In genomic region chr2:126166335-126166734, GRCm38 (mm10) we compare ENCODE assay signal across 39 mouse cellular contexts. TPM values are rescaled to one million over a fixed set of nuclear protein-coding genes. Genes with fewer than 3 reads are reported as not detected.
DNase-seq lines count a peak whose midpoint lies in the region; ATAC-seq and TF ChIP-seq lines count a peak whose summit lies in the region.
"Had no signal": no experiment of that assay in that cellular context is flagged by ENCODE, and none has a peak within 500 bp of the region (broad histone marks: within the 10 kb centered on the region; RNA-seq: fewer than 3 reads in every experiment).

No protein-coding gene starts in this region.

- H3K9ac ChIP-seq in liver, embryonic 15.5 days, result peak overlapping the region; percentile 46
- H3K9ac ChIP-seq: embryonic facial prominence, embryonic 13.5 days; forebrain, embryonic 13.5 days; hindbrain, embryonic 15.5 days; limb, embryonic 15.5 days; lung, embryonic 15.5 days; midbrain, embryonic 13.5 days had no signal

- H3K4me3 ChIP-seq in heart, embryonic 10.5 days, result no peak overlapping the region
- H3K4me3 ChIP-seq in liver, embryonic 15.5 days (replicated peaks), result peak overlapping the region; percentile 25
- no peak overlapping the region for H3K4me3 ChIP-seq in kidney, adult 2 months (ENCODE audit: insufficient read depth, low read depth, low read length)
- H3K4me3 ChIP-seq: embryonic facial prominence, embryonic 13.5 days; forebrain, embryonic 13.5 days; hindbrain, embryonic 10.5 days; hindbrain, embryonic 15.5 days; limb, embryonic 10.5 days; limb, embryonic 15.5 days; lung, embryonic 15.5 days; megakaryocyte, embryonic 14.5 days; midbrain, embryonic 13.5 days had no signal

- TF ChIP-seq CTCF in kidney, adult 2 months (conservative IDR thresholded peaks at IDR 0.05; ENCODE audit: insufficient read depth, insufficient read length, low read depth, low read length), result no peak

- no peak for ATAC-seq in liver, embryonic 15.5 days (ENCODE audit: insufficient read depth)
- ATAC-seq: forebrain, embryonic 13.5 days; inflammation-experienced regulatory T-cells, adult 6 months; midbrain, embryonic 13.5 days had no signal

- no peak for DNase-seq in heart, embryonic 10.5 days (ENCODE audit: low spot score)
- DNase-seq in heart, adult 18-20 months, result no peak
- peak; percentile 19 for DNase-seq in liver
- no peak for DNase-seq in embryo, embryonic 10 days (ENCODE audit: low spot score)
- no peak for DNase-seq in kidney, adult 2 months
- DNase-seq in thymus, postnatal 0 days (ENCODE audit: low spot score), result no peak
- DNase-seq in neural tube, embryonic 10.5 days (ENCODE audit: extremely low spot score, low spot score), result no peak
- DNase-seq: adrenal gland, adult 8-10 months; cerebellum, adult 11 months; cerebellum, adult 9-11 months; gastrocnemius, postnatal 14 days; heart, adult 11 months; heart, postnatal 14 days; kidney, adult 8-10 months; kidney, postnatal 10 days; layer of hippocampus, postnatal 36 days; lung, postnatal 36 days; right cerebral cortex, postnatal 14 days; thymus, adult 18-20 months; thymus, postnatal 36 days had no signal

- H3K9me3 ChIP-seq in heart, embryonic 10.5 days, result no peaks in the 10 kb centered on the region
- H3K9me3 ChIP-seq in liver, embryonic 15.5 days (replicated peaks), result no peaks in the 10 kb centered on the region
- H3K9me3 ChIP-seq: embryonic facial prominence, embryonic 13.5 days; forebrain, embryonic 13.5 days; hindbrain, embryonic 10.5 days; hindbrain, embryonic 15.5 days; limb, embryonic 10.5 days; limb, embryonic 15.5 days; lung, embryonic 15.5 days; midbrain, embryonic 13.5 days had no signal

- H3K27ac ChIP-seq in heart, embryonic 10.5 days, result 0 out of 2 replicates have a peak overlapping the region, but pooled peaks have one; percentile 12
- peak overlapping the region; percentile 97 for H3K27ac ChIP-seq in liver, embryonic 15.5 days (replicated peaks)
- no peak overlapping the region for H3K27ac ChIP-seq in kidney, adult 2 months (ENCODE audit: insufficient read depth, low read depth, low read length)
- H3K27ac ChIP-seq: embryonic facial prominence, embryonic 13.5 days; forebrain, embryonic 13.5 days; hindbrain, embryonic 10.5 days; hindbrain, embryonic 15.5 days; limb, embryonic 10.5 days; limb, embryonic 15.5 days; lung, embryonic 15.5 days; midbrain, embryonic 13.5 days had no signal

- peak overlapping the region; percentile 67 for H3K4me2 ChIP-seq in liver, embryonic 15.5 days
- H3K4me2 ChIP-seq: embryonic facial prominence, embryonic 13.5 days; forebrain, embryonic 13.5 days; hindbrain, embryonic 15.5 days; limb, embryonic 15.5 days; lung, embryonic 15.5 days; midbrain, embryonic 13.5 days had no signal

- H3K4me1 ChIP-seq in heart, embryonic 10.5 days, result peaks cover 3% of the 10 kb centered on the region; the same call in 1 of the 2 replicates
- H3K4me1 ChIP-seq in liver, embryonic 15.5 days (replicated peaks), result peaks cover 46% of the 10 kb centered on the region
- no peaks in the 10 kb centered on the region for H3K4me1 ChIP-seq in kidney, adult 2 months (ENCODE audit: control insufficient read depth, insufficient read depth, low read length)
- H3K4me1 ChIP-seq: embryonic facial prominence, embryonic 13.5 days; forebrain, embryonic 13.5 days; hindbrain, embryonic 10.5 days; hindbrain, embryonic 15.5 days; limb, embryonic 10.5 days; limb, embryonic 15.5 days; lung, embryonic 15.5 days; midbrain, embryonic 13.5 days had no signal

- peaks cover 16% of the 10 kb centered on the region for H3K36me3 ChIP-seq in heart, embryonic 10.5 days
- peaks cover 40% of the 10 kb centered on the region for H3K36me3 ChIP-seq in liver, embryonic 15.5 days (replicated peaks)
- no peaks in the 10 kb centered on the region; the same call in 1 of the 2 replicates for H3K36me3 ChIP-seq in kidney, adult 2 months (ENCODE audit: control insufficient read depth, insufficient read depth, low read length)

- no peak for TF ChIP-seq POLR2A in kidney, adult 2 months (IDR thresholded peaks at IDR 0.05; ENCODE audit: low read depth, low read length)

- H3K27me3 ChIP-seq in heart, embryonic 10.5 days (ENCODE audit: insufficient read depth, poor library complexity, severe bottlenecking), result no peaks in the 10 kb centered on the region
- no peaks in the 10 kb centered on the region for H3K27me3 ChIP-seq in liver, embryonic 15.5 days
- no peaks in the 10 kb centered on the region for H3K27me3 ChIP-seq in kidney, adult 2 months (replicated peaks; ENCODE audit: control insufficient read depth, insufficient read depth, low read length)
- H3K27me3 ChIP-seq: CH12.LX; embryonic facial prominence, embryonic 13.5 days; forebrain, embryonic 13.5 days; hindbrain, embryonic 15.5 days; limb, embryonic 15.5 days; lung, embryonic 15.5 days; megakaryocyte, embryonic 14.5 days; midbrain, embryonic 13.5 days had no signal

RNA-seq across cellular contexts. Expression of gene Dtwd1, which starts 14.4 kb away (rescaled TPM):
- 22.8 and 28.3 TPM in 2 replicates for polyA plus RNA-seq in heart, embryonic 10.5 days (2016; fragmentation: Nextera tagmentation; extraction: Ambion mirVana)
- 1 to 10 TPM; 5.4 to 6.6 TPM for total RNA-seq in heart, adult 18-20 months (2021)
- polyA plus RNA-seq in liver, embryonic 15.5 days (2015; fragmentation: Nextera tagmentation; extraction: Ambion mirVana), result 21.7 and 22.1 TPM in 2 replicates
- polyA plus RNA-seq in kidney, adult 2 months (2012; rRNA removed), result 3.6 and 4.9 TPM in 2 replicates
- 23.9 and 25.7 TPM in 2 replicates for polyA plus RNA-seq in thymus, postnatal 0 days (2015; fragmentation: Nextera tagmentation; extraction: Ambion mirVana)

RNA-seq across cellular contexts. Expression of gene Fam227b, which starts 14.5 kb away (rescaled TPM):
- not detected in 2 replicates for polyA plus RNA-seq in heart, embryonic 10.5 days (2016; fragmentation: Nextera tagmentation; extraction: Ambion mirVana)
- under 1 TPM in 1 of 2 experiments, not detected in 1; 0.17 TPM for total RNA-seq in heart, adult 18-20 months (2021)
- polyA plus RNA-seq in liver, embryonic 15.5 days (2015; fragmentation: Nextera tagmentation; extraction: Ambion mirVana), result not detected in 2 replicates
- polyA plus RNA-seq in kidney, adult 2 months (2012; rRNA removed), result not detected in 2 replicates
- not detected in 2 replicates for polyA plus RNA-seq in thymus, postnatal 0 days (2015; fragmentation: Nextera tagmentation; extraction: Ambion mirVana)
- total RNA-seq: adrenal gland, postnatal 4 days; CH12.LX; ES-E14; gastrocnemius, postnatal 14 days; heart, postnatal 14 days; layer of hippocampus, postnatal 36 days had no signal
- polyA plus RNA-seq: C2C12; embryonic facial prominence, embryonic 13.5 days; forebrain, embryonic 13.5 days; hindbrain, embryonic 10.5 days; hindbrain, embryonic 15.5 days; large intestine, adult 2 months; limb, embryonic 10.5 days; limb, embryonic 15.5 days; lung, embryonic 15.5 days; midbrain, embryonic 13.5 days; neural tube, embryonic 14.5 days; stomach, embryonic 16.5 days had no signal

RNA-seq across cellular contexts. Expression of gene Gm17555, which starts 48.6 kb away (rescaled TPM):
- polyA plus RNA-seq in heart, embryonic 10.5 days (2016; fragmentation: Nextera tagmentation; extraction: Ambion mirVana), result not detected in 2 replicates
- not detected for total RNA-seq in heart, adult 18-20 months (2021)
- polyA plus RNA-seq in liver, embryonic 15.5 days (2015; fragmentation: Nextera tagmentation; extraction: Ambion mirVana), result not detected in 2 replicates
- polyA plus RNA-seq in kidney, adult 2 months (2012; rRNA removed), result not detected in 2 replicates
- polyA plus RNA-seq in thymus, postnatal 0 days (2015; fragmentation: Nextera tagmentation; extraction: Ambion mirVana), result not detected in 2 replicates
- total RNA-seq: adrenal gland, adult 8-10 months; adrenal gland, postnatal 4 days; CH12.LX; ES-E14; gastrocnemius, postnatal 14 days; heart, postnatal 14 days; layer of hippocampus, postnatal 36 days had no signal
- polyA plus RNA-seq: C2C12; embryonic facial prominence, embryonic 13.5 days; forebrain, embryonic 13.5 days; heart, embryonic 14.5 days; hindbrain, embryonic 10.5 days; hindbrain, embryonic 15.5 days; inflammation-experienced regulatory T-cells, adult 6 months; large intestine, adult 2 months; limb, embryonic 10.5 days; limb, embryonic 15.5 days; lung, embryonic 15.5 days; midbrain, embryonic 13.5 days; neural tube, embryonic 14.5 days; stomach, embryonic 16.5 days had no signal
